Mouse (Mus musculus) kidney, embryonic 16.5 days (tissue): ENCODE measurements at regions not wholly inside any gene's neighbourhood (a gene's known extent, or its start where the extent isn't known, plus 50 kb on each side); places are given as distances from the start of the nearest gene placed in this dataset.

Source experiments
- ATAC-seq: fragments of 200-750 bp; cut with Nextera tagmentation; 2 replicates; pipeline ENCODE4 v1.8.0; 2017; ENCODE audit warnings: moderate TSS enrichment; ENCODE audit not compliant: low FRiP score, low TSS enrichment
- H3K27ac ChIP-seq: fragments of 300-500 bp; sonication (generic); 2 replicates; pipeline ENCODE4 v1.5.1; 2014; ENCODE audit warnings: low read length
- H3K27me3 ChIP-seq: fragments of 300-500 bp; sonication (generic); 2 replicates; pipeline ENCODE4 v1.6.1; 2014; ENCODE audit warnings: low read length, control low read depth, mixed read lengths; ENCODE audit not compliant: insufficient read depth
- H3K36me3 ChIP-seq: fragments of 300-500 bp; sonication (generic); 2 replicates; pipeline ENCODE4 v1.6.1; 2014; ENCODE audit warnings: low read length, control low read depth, mixed read lengths; ENCODE audit not compliant: insufficient read depth
- H3K4me1 ChIP-seq: fragments of 300-500 bp; sonication (generic); 2 replicates; pipeline ENCODE4 v1.6.1; 2014; ENCODE audit warnings: low read length, control low read depth, mixed read lengths; ENCODE audit not compliant: insufficient read depth
- H3K4me2 ChIP-seq: fragments of 300-500 bp; sonication (generic); replicated peaks from 2 replicates; pipeline ENCODE4 v1.6.1; 2014; ENCODE audit warnings: low read depth, low read length
- H3K4me3 ChIP-seq: fragments of 300-500 bp; sonication (generic); 2 replicates; pipeline ENCODE4 v1.5.1; 2014; ENCODE audit warnings: mild to moderate bottlenecking, low read length
- H3K9ac ChIP-seq: fragments of 300-500 bp; sonication (generic); replicated peaks from 2 replicates; pipeline ENCODE4 v1.6.1; 2014; ENCODE audit warnings: low read length
- H3K9me3 ChIP-seq: fragments of 300-500 bp; sonication (generic); 2 replicates; pipeline ENCODE4 v1.6.1; 2016; ENCODE audit warnings: low read length, control low read depth
- WGBS: fragments of 180-500 bp; shearing (Covaris S2); extraction: QIAGEN DNeasy Blood & Tissue Kit; methylation state at CpG from one replicate; pipeline ENCODE4 v1.1.7; 2014; 5-methylcytosine and 5-hydroxymethylcytosine counted together

DNA sequence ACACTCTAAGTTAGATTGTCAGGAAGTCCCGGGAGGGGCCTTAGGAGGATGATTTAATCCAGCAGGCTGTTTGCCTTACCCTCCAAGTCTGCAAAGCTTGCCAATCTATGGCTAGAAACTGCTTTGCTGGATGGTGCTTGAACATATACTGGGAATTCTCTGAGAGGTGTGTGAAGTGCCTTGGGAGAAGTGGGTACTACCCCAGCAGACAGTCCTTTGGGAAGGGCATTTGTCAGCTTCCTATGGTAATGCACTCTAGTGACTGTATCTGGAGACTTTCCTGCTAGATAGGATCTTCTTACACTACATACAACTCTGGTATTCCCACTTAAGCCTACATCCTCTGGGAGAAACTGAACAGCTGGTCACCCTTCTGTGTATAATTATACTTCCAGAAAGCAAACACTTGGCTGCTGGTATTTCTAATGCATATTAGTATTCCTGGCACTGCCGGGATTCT lies 384.4 kb upstream of the Gli3 start:
- 70% methylated on average over 2 of the region's 2 CpGs for WGBS
- no peak overlapping the region for H3K4me2 ChIP-seq
- no peak overlapping the region for H3K4me3 ChIP-seq
- no peak overlapping the region for H3K9ac ChIP-seq
- H3K4me1 ChIP-seq: no peaks in the 10 kb centered on the region
- no peaks in the 10 kb centered on the region for H3K36me3 ChIP-seq
- no peak for ATAC-seq
- H3K27me3 ChIP-seq: no peaks in the 10 kb centered on the region
- no peaks in the 10 kb centered on the region for H3K9me3 ChIP-seq
- no peak overlapping the region for H3K27ac ChIP-seq

GRCm38 (mm10) chr13:15079148-15079547 lies 383.9 kb upstream of the Gli3 start:
- no peak overlapping the region for H3K27ac ChIP-seq
- H3K9me3 ChIP-seq: no peaks in the 10 kb centered on the region
- no peaks in the 10 kb centered on the region for H3K4me1 ChIP-seq
- no peak overlapping the region for H3K4me2 ChIP-seq
- ATAC-seq: no peak
- no peaks in the 10 kb centered on the region for H3K36me3 ChIP-seq
- no peaks in the 10 kb centered on the region for H3K27me3 ChIP-seq
- no peak overlapping the region for H3K4me3 ChIP-seq
- no peak overlapping the region for H3K9ac ChIP-seq

- WGBS: 68% methylated on average over 2 of the region's 2 CpGs
- no peak overlapping the region for H3K4me2 ChIP-seq
- no peak overlapping the region for H3K9ac ChIP-seq
- no peak overlapping the region for H3K27ac ChIP-seq
- no peak for ATAC-seq
- no peaks in the 10 kb centered on the region for H3K27me3 ChIP-seq
- no peaks in the 10 kb centered on the region for H3K9me3 ChIP-seq
- H3K36me3 ChIP-seq: no peaks in the 10 kb centered on the region
- no peak overlapping the region for H3K4me3 ChIP-seq
- no peaks in the 10 kb centered on the region for H3K4me1 ChIP-seq
These were observed 380.6 kb upstream of the Gli3 start for GRCm38 (mm10) chr13:15082255-15082932.

DNA sequence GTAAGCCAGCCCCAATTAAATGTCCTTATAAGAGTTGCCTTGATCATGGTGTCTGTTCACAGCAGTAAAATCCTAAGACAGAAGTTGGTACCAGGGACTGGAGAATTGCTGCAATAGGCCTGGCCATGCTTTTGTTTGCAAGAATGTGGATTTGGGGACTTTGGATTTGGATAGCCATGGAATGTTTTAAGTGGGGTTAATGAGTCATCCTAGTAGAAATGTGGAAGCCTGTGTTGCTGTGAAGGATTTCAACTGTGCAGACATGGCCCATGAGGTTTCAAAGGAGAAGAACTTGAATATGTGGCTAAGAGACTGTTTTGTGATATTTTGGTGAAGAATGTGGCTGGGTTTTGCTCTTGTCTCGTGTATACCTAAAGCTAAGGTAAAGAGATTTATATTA lies 368.2 kb upstream of the Gli3 start:
- no peak overlapping the region for H3K9ac ChIP-seq
- no peak overlapping the region for H3K4me3 ChIP-seq
- 81% methylated on average over 1 of the region's 1 CpGs for WGBS
- no peaks in the 10 kb centered on the region for H3K36me3 ChIP-seq
- no peaks in the 10 kb centered on the region for H3K9me3 ChIP-seq
- no peak overlapping the region for H3K27ac ChIP-seq
- ATAC-seq: no peak
- no peaks in the 10 kb centered on the region for H3K4me1 ChIP-seq
- no peak overlapping the region for H3K4me2 ChIP-seq
- H3K27me3 ChIP-seq: no peaks in the 10 kb centered on the region

- H3K27ac ChIP-seq: no peak overlapping the region
- H3K36me3 ChIP-seq: no peaks in the 10 kb centered on the region
- WGBS: 29% methylated on average over 6 of the region's 6 CpGs
- no peak overlapping the region for H3K4me2 ChIP-seq
- H3K4me1 ChIP-seq: 0 out of 2 replicates have a peak, but pooled peaks cover 2% of the 10 kb centered on the region
- H3K4me3 ChIP-seq: no peak overlapping the region
- H3K27me3 ChIP-seq: no peaks in the 10 kb centered on the region
- no peaks in the 10 kb centered on the region for H3K9me3 ChIP-seq
- ATAC-seq: no peak
- H3K9ac ChIP-seq: no peak overlapping the region
These were observed 355.2 kb upstream of the Gli3 start for GRCm38 (mm10) chr13:15107753-15108305.

- H3K36me3 ChIP-seq: no peaks in the 10 kb centered on the region
- H3K4me2 ChIP-seq: no peak overlapping the region
- H3K4me3 ChIP-seq: no peak overlapping the region
- WGBS: 76% methylated on average over 7 of the region's 7 CpGs
- H3K4me1 ChIP-seq: no peaks in the 10 kb centered on the region
- H3K27me3 ChIP-seq: no peaks in the 10 kb centered on the region
- no peak overlapping the region for H3K27ac ChIP-seq
- ATAC-seq: no peak
- no peak overlapping the region for H3K9ac ChIP-seq
- H3K9me3 ChIP-seq: no peaks in the 10 kb centered on the region
These were observed 349.7 kb upstream of the Gli3 start for GRCm38 (mm10) chr13:15113383-15113782.

DNA sequence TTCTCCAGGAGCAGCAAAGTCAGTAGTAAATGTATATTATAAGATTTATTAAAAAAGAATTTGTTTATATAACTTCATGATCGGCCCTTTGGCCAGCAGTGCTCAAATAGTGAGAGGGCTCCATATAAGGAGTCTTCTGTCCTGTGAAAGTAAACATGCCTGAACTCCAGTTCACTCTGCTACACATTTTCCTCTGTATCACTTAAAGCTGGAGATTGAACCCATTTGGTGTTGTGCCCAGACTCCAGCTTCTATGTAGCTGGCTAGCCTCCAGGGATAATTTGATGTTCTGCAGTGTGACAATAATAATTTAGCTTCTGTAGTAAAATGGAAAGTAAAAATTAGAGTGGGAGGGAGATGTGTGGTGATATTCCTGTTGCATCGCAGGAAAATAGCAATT lies 332.8 kb upstream of the Gli3 start:
- Histone ChIP-seq H3K4me2 (no peak overlapping the region), H3K27ac (no peak overlapping the region), H3K4me3 (no peak overlapping the region), H3K9ac (no peak overlapping the region), H3K27me3 (no peaks in the 10 kb centered on the region), H3K9me3 (0 out of 2 replicates have a peak, but pooled peaks cover 3% of the 10 kb centered on the region), H3K4me1 (no peaks in the 10 kb centered on the region), H3K36me3 (no peaks in the 10 kb centered on the region)
- WGBS: 59% methylated on average over 2 of the region's 2 CpGs
- ATAC-seq: peak; percentile 87

DNA sequence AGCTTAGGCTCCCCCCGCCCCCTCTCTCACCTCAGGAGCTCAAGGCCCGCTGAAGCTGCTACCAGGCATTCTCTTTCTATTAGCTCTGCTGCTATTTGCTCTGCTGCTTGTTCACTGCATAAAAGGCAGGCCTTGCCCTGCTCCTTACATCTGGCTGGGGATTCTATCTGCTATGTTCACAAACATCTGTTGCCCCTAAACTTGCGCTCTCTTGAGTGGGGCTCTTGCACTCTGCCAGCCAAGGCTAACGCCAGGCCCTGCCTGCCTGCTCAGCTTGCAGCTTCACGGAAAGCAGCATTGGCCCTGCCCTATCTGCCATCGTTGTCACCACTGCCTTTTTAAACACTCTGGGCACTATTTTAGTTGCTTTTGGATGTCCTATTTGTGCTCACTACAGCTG lies 316.9 kb upstream of the Gli3 start:
- no peak for ATAC-seq
- no peak overlapping the region for H3K4me2 ChIP-seq
- no peaks in the 10 kb centered on the region for H3K9me3 ChIP-seq
- no peak overlapping the region for H3K4me3 ChIP-seq
- no peaks in the 10 kb centered on the region for H3K4me1 ChIP-seq
- 62% methylated on average over 6 of the region's 6 CpGs for WGBS
- no peaks in the 10 kb centered on the region for H3K36me3 ChIP-seq
- no peak overlapping the region for H3K27ac ChIP-seq
- no peaks in the 10 kb centered on the region for H3K27me3 ChIP-seq
- no peak overlapping the region for H3K9ac ChIP-seq

DNA sequence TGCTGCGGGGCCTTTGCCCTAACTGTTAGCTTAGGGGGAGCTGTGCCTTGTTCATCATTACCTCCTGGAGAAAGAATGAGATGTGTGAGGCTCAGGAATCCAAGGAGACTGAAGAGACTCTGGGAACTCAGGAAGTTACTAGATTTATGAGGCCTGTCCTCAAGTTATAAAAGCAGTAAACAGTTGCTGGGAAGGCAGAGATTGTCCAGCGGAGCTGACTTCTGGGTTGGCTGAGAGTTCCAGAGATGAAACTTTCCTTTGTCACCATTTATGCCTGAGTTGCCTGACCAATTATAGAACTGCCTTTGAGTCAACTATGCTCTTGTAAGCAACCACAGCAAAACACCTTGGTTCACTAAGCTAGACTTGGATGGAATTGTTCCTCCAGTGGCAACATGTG lies 282.1 kb upstream of the Gli3 start:
- no peaks in the 10 kb centered on the region for H3K9me3 ChIP-seq
- no peaks in the 10 kb centered on the region for H3K27me3 ChIP-seq
- no peak overlapping the region for H3K27ac ChIP-seq
- no peak overlapping the region for H3K4me3 ChIP-seq
- peak; percentile 27; the same call in 1 of the 2 replicates for ATAC-seq
- no peaks in the 10 kb centered on the region for H3K4me1 ChIP-seq
- H3K4me2 ChIP-seq: no peak overlapping the region
- H3K36me3 ChIP-seq: no peaks in the 10 kb centered on the region
- 9% methylated on average over 2 of the region's 2 CpGs for WGBS
- H3K9ac ChIP-seq: no peak overlapping the region

DNA sequence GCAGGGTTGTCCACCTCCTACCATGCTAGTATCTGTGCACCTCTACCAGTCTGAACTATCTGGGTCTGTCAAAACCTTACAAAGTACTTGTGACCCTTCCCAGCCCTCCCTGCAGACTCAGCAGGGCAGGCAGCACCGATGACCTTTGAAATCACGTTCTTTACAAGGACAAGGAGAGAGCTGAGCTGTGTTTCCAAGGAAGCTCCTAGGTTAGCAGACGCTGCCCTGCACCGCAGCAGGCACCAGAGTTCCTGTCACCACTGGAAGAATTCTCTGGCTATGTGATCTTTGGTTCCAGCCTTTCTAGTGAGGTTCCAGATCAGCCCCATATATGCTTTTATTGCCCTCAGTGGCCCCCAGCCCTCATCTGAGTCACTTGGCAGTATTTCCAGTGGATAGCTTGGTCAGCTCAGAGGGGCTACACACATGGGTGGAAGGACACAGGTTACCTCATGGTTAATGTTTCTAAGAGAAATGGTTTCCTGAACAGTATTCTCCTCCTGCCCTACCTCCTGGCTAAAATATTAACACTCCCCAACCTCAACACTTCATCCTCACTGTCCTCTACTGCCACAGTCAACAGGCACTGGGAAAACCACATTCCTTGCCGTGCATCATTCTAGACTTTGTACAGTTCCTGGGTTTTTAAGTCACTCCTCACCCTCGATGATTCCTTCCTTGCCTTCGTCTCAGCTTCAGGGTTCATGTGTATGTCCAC lies 251.2 kb upstream of the Gli3 start:
- H3K4me2 ChIP-seq: no peak overlapping the region
- WGBS: 67% methylated on average over 7 of the region's 7 CpGs
- ATAC-seq: peak; percentile 90
- no peak overlapping the region for H3K9ac ChIP-seq
- H3K27me3 ChIP-seq: no peaks in the 10 kb centered on the region
- no peaks in the 10 kb centered on the region for H3K36me3 ChIP-seq
- H3K27ac ChIP-seq: peak overlapping the region; percentile 55
- H3K4me1 ChIP-seq: peaks cover 9% of the 10 kb centered on the region; the same call in 1 of the 2 replicates
- H3K9me3 ChIP-seq: no peaks in the 10 kb centered on the region
- H3K4me3 ChIP-seq: no peak overlapping the region
